Mouse (Mus musculus) intestine, embryonic 16.5 days (tissue): ENCODE measurements around the gene Olfr750. TPM values are rescaled to one million over a fixed set of nuclear protein-coding genes. Genes with fewer than 3 reads are reported as not detected.
"Not testable (repeated sequence)": the region's sequence is repeated elsewhere in the genome, so short reads cannot be mapped to it uniquely, and the experiment has no call there.

Source experiments
- ATAC-seq: fragments of 200-750 bp; cut with Nextera tagmentation; 2 replicates; pipeline ENCODE4 v1.8.0; 2017; ENCODE audit warnings: moderate TSS enrichment, moderate library complexity
- H3K27ac ChIP-seq: fragments of 300-500 bp; sonication (generic); 2 replicates; pipeline ENCODE4 v1.5.1; 2014; ENCODE audit warnings: mild to moderate bottlenecking, low read length
- H3K27me3 ChIP-seq: fragments of 300-500 bp; sonication (generic); replicated peaks from 2 replicates; pipeline ENCODE4 v1.6.1; 2014; ENCODE audit warnings: low read length, control low read depth, mixed read lengths; ENCODE audit not compliant: control insufficient read depth, insufficient read depth
- H3K36me3 ChIP-seq: fragments of 300-500 bp; sonication (generic); 2 replicates; pipeline ENCODE4 v1.6.1; 2014; ENCODE audit warnings: low read length, control low read depth; ENCODE audit not compliant: control insufficient read depth, insufficient read depth
- H3K4me1 ChIP-seq: fragments of 300-500 bp; sonication (generic); 2 replicates; pipeline ENCODE4 v1.6.1; 2014; ENCODE audit warnings: low read length, control low read depth, mixed read lengths; ENCODE audit not compliant: control insufficient read depth, insufficient read depth
- H3K4me2 ChIP-seq: fragments of 300-500 bp; sonication (generic); 2 replicates; pipeline ENCODE4 v1.6.1; 2014; ENCODE audit warnings: low read depth, low read length, control low read depth
- H3K4me3 ChIP-seq: fragments of 300-500 bp; sonication (generic); 2 replicates; pipeline ENCODE4 v1.5.1; 2014; ENCODE audit warnings: mild to moderate bottlenecking, low read length
- H3K9ac ChIP-seq: fragments of 300-500 bp; sonication (generic); 2 replicates; pipeline ENCODE4 v1.6.1; 2014; ENCODE audit warnings: low read depth, low read length
- H3K9me3 ChIP-seq: fragments of 300-500 bp; sonication (generic); 2 replicates; pipeline ENCODE4 v1.6.1; 2016; ENCODE audit warnings: low read length, control low read depth; ENCODE audit not compliant: control insufficient read depth
- WGBS: fragments of 180-500 bp; shearing (Covaris S2); extraction: QIAGEN DNeasy Blood & Tissue Kit; methylation state at CpG from one replicate; pipeline ENCODE4 v1.1.7; 2014; 5-methylcytosine and 5-hydroxymethylcytosine counted together
- polyA plus RNA-seq: library from polyadenylated mRNA; unstranded; fragments of >200 nt; fragmentation: Nextera tagmentation; extraction: Ambion mirVana; gene quantifications from 2 replicates; pipeline ENCODE4 v1.2.1, GENCODE M21; 2015

Olfr750 gene
- polyA plus RNA-seq, 1 experiment from 2014 or later, result not detected

DNA sequence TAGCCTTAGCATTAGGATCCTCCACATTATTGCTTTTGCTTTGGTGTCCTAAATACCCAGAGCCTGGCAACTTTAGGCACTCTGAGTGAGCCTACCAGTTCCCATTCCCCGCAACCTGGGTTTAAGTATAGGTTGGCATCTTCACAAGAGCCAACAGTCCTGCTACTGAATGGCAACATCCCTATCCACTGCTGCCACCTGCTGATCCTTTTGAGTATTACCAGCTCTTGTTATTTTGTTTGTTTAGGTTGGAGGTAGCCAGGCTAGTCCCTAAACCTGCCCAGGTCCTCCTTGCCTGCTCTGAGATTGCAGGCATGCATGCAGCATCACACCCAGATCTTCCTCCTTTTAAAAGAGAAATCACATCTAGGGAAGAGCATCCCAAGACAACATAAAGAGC is 24.1 kb upstream of the Olfr750 start:
- not testable (repeated sequence) for H3K36me3 ChIP-seq, H3K9ac ChIP-seq, H3K27me3 ChIP-seq, H3K27ac ChIP-seq, H3K9me3 ChIP-seq, ATAC-seq
- peaks cover 13% of the 10 kb centered on the region; the same call in 1 of the 2 replicates for H3K4me1 ChIP-seq
- peak overlapping the region; percentile 32 for H3K4me2 ChIP-seq
- 41% methylated on average over 1 of the region's 1 CpGs for WGBS
- peak overlapping the region; percentile 36 for H3K4me3 ChIP-seq

DNA sequence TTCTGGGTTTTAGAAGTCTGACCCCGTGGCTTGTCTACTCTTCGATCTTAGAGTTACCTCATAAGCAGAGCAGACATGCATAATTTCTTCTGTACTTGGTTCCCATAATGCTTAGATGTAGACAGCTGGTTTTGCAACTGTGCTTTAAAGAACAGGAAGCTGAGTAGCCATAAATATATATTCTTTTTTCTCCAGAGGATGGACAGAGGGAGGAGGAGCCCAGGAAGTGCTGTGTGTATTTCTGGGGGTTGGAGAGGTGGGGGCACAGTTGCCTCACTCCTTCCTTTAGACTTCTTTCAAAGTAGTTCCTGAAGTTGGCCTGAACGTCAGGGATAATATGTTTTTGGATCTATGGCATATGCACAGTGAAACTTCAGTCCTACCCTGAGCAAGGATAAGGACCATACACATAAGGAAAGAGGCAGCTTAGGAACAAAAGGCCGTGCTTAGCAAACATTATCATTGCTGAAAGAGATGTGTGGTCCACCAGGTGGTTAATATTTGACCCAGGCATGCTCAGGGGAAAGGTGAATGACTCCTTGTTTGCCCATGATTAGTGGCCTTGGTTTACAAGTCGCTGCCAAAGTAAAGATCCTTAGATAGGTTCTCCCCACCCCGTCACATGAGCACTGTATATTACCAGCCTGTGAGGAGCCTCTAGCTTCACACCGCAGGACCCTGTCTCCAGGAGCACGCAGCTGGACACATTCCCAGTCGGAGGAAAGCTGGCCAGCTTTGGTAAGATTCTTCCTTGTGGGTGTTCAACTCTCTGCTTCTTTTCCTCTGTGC is 21.7 kb upstream of the Olfr750 start:
- Histone ChIP-seq H3K9me3 (no peaks in the 10 kb centered on the region), H3K27ac (peak overlapping the region; percentile 74), H3K4me2 (peak overlapping the region; percentile 26), H3K4me1 (peaks cover 19% of the 10 kb centered on the region; the same call in 1 of the 2 replicates), H3K27me3 (no peaks in the 10 kb centered on the region), H3K4me3 (peak overlapping the region; percentile 34), H3K9ac (0 out of 2 replicates have a peak overlapping the region, but pooled peaks have one; percentile 44), H3K36me3 (no peaks in the 10 kb centered on the region)
- peak; percentile 91 for ATAC-seq
- WGBS, result 31% methylated on average over 9 of the region's 9 CpGs

DNA sequence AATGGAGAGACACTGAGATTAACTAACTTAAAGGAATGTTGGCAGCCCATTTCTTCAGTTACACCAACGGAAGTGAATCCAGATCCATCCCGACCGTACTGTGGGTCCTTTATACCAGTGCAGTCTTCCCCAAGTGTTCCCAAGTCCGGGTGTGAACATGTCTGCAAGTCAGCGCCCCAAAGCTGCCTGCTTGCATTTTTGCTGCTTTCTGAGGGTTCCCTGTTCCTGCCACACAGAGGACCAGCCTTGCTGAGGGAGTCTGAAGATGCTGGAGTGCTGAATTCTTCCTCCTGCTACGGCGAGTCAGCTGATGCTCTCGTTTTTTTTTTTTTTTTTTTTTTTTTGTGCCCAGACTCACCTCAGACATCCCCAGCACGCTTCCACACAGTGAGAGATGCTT is 20.7 kb upstream of the Olfr750 start:
- no peak overlapping the region for H3K4me2 ChIP-seq
- no peaks in the 10 kb centered on the region for H3K36me3 ChIP-seq
- 67% methylated on average over 9 of the region's 9 CpGs for WGBS
- H3K4me1 ChIP-seq, result peaks cover 19% of the 10 kb centered on the region; the same call in 1 of the 2 replicates
- no peaks in the 10 kb centered on the region for H3K27me3 ChIP-seq
- no peak overlapping the region for H3K27ac ChIP-seq
- H3K4me3 ChIP-seq, result no peak overlapping the region
- H3K9me3 ChIP-seq, result no peaks in the 10 kb centered on the region
- H3K9ac ChIP-seq, result no peak overlapping the region
- ATAC-seq, result no peak

DNA sequence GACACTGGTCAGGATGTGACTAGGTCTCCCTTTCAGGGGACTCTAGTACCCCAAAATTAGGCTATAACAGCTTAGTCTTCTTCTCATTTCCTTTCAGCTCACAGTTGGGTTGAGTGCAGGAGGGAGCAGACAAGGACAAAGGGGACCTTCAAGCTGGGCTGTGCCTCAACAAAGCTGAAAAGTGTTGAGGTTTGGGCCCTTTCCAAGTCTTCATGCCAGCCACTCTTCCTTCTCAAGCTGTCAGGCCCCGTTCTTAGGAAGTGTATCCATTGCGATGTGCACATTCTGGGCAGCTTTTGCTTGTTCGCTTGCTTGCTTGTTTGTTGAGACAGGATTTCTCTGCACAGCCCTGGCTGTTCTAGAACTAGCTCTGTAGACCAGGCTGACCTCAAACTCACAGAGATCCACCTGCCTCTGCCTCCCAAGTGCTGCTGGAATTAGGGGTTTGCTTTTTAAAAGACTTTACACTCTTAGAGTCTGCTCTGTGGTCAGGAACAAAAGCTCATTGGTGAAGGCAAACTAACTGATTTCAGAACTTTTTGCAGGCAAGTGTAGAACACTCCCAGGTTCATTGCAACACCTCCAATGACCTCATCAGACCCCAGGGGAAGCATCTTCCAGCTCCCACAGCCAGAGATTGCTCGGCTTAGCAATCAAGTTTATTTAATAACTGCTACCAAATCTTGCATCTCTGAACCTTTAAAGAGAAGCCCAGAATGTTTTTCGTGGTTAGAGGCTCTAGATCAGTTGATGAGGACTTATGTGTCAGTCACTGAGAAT is 20.1 kb upstream of the Olfr750 start:
- Histone ChIP-seq H3K9me3 (no peaks in the 10 kb centered on the region), H3K4me1 (peaks cover 19% of the 10 kb centered on the region; the same call in 1 of the 2 replicates), H3K36me3 (no peaks in the 10 kb centered on the region), H3K4me3 (no peak overlapping the region), H3K9ac (no peak overlapping the region), H3K27me3 (no peaks in the 10 kb centered on the region), H3K4me2 (no peak overlapping the region), H3K27ac (no peak overlapping the region)
- WGBS, result 81% methylated on average over 5 of the region's 5 CpGs
- no peak for ATAC-seq

DNA sequence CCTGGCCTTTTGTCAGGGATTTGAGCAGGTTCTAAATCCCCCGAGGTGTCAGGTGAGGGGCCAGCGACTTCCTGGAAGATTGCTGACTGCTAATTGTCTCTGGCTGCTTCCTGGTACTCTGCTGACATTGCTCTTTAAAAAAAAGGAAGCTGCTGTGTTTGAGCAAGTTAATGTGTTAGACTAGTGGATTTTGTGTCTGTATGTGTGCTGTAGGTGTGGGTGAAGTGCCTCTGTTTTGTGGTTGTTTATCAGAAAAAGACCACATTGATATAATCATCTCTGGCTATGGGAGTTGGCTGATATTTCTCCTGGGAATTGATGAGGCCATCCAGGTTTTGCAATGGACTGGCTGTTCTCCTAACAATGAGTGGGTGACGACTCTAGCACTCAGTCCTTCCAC is 19.3 kb upstream of the Olfr750 start:
- Histone ChIP-seq H3K9me3 (no peaks in the 10 kb centered on the region), H3K4me2 (no peak overlapping the region), H3K27me3 (no peaks in the 10 kb centered on the region), H3K4me1 (peaks cover 19% of the 10 kb centered on the region; the same call in 1 of the 2 replicates), H3K27ac (no peak overlapping the region), H3K36me3 (no peaks in the 10 kb centered on the region), H3K4me3 (no peak overlapping the region), H3K9ac (no peak overlapping the region)
- WGBS, result 25% methylated on average over 3 of the region's 3 CpGs
- ATAC-seq, result no peak

DNA sequence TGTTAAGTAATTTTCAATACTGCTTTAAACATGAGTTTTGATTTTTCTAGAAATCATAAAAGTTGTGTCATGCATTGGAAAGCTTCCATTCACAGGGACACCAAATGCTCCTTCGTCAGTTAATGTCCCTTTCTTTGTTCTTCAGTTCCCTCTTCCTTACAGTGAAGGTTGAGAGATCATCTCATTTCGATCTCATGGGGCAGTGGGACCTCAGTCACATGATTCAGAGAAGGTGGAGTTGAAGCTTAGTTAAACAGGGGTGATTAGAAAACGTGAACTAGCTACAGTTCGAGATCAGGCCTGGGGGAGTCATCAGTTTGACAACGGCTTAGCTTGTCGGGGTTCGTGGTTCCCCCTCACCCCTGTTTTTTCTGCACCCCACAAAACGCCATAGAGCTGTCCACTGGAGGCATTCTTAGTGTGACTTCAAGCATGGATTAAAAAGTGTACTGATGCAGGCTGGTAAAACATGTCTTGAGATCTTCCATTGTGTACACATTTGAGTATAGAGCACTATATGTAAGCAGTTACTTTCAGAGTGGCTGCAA is 17.9 kb upstream of the Olfr750 start:
- Histone ChIP-seq H3K27ac (peak overlapping the region; percentile 85), H3K4me3 (peak overlapping the region; percentile 75), H3K27me3 (no peaks in the 10 kb centered on the region), H3K4me1 (peaks cover 21% of the 10 kb centered on the region; the same call in 1 of the 2 replicates), H3K36me3 (no peaks in the 10 kb centered on the region), H3K4me2 (peak overlapping the region; percentile 70), H3K9ac (peak overlapping the region; percentile 30; the same call in 1 of the 2 replicates), H3K9me3 (no peaks in the 10 kb centered on the region)
- WGBS, result 35% methylated on average over 8 of the region's 8 CpGs
- no peak for ATAC-seq

DNA sequence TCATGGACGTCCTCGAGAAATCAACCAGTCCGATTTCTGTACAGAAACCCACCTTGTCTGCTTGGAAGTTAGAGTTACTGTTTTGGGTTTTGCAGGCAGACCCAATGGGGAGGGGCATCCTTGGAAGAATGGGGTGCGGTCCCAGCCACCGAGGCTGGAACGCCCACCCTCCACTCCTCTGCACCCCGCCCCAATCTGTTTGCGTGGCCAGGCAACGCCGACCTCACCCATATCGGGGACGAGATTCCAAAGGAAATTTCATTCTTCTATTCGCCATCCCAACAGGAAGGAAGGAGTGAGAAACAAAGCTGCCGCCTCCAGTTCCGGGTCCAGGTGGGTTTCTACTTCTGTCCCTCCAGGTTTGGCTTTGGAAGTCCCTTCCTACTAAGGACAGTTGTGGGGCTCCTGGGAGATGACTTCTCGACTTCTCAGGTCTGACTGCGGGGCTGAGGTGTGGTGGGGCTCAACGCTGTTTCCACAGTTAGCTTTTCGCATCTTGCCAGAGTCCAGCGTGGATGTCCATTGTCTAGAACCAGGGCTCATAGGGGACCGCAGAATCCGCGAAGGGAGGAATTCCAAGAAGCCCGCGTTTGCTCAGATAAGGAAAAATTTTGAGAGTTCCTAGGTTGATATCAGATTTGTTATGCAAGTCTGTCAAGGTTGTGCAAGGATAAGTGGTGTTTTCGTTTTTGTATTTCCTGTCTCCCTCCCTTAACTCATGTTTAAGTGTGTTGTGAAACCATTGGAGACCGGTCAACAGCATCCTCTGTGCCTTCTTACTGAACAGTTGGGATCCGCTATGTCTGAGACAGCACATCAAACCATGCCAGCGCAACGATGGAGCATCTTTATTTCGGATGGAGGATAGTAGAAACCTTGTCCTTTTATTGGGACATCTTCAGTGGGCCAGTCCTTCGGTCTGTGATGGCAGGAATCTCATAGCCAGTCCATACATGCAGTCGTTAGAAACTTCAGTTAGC is 17.0 kb upstream of the Olfr750 start, which contains the start of the genes Rnase4 and Ang:
Rnase4 (plus strand) TSS at position 157 of the 980 bp plus-strand sequence.
Ang (plus strand) TSS at position 230 of the 980 bp plus-strand sequence.
- ATAC-seq, result peak; percentile 29
- Histone ChIP-seq H3K9me3 (no peaks in the 10 kb centered on the region), H3K27ac (peak within 1 kb of the TSS; percentile 85), H3K4me2 (peak within 1 kb of the TSS; percentile 70), H3K27me3 (no peaks in the 10 kb centered on the region), H3K9ac (peak within 1 kb of the TSS; percentile 73), H3K36me3 (no peaks in the 10 kb centered on the region), H3K4me3 (peak within 1 kb of the TSS; percentile 75), H3K4me1 (peaks cover 21% of the 10 kb centered on the region; the same call in 1 of the 2 replicates)
- WGBS, result 5% methylated on average over 33 of the region's 33 CpGs

DNA sequence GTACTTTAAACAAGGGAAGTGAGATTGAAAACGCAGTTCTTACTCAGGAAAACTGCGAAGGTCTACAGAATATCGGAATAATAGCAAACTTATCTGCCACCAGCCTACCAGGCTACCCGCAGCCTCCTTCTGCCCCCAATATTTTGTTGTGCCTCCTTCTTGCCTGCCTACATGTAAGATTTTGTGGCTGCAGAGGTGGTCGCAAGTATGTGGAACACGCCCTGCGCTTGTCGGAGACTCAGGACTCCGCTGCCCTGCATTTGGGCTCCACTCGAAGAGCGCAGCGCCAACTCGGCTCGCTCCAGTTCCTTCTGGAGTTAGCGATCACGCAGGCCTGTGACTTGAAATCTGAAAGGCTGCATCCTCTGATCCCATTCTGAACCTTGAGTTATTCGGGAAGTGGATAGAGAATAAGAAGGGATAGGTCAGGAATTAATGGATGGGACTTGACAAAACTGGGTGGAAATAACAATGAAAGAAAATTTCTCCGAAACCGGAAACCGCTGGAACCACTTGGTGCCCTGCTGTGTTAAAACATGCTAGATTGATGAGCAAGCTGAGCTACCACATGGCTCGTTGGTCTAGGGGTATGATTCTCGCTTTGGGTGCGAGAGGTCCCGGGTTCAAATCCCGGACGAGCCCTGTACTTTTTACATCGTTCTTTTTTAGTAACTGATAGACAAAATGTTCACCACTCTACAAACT is 16.0 kb upstream of the Olfr750 start:
- H3K9ac ChIP-seq, result peak overlapping the region; percentile 73
- peaks cover 13% of the 10 kb centered on the region; the same call in 1 of the 2 replicates for H3K4me1 ChIP-seq
- no peaks in the 10 kb centered on the region for H3K9me3 ChIP-seq
- no peaks in the 10 kb centered on the region for H3K27me3 ChIP-seq
- peak overlapping the region; percentile 85 for H3K27ac ChIP-seq
- H3K4me2 ChIP-seq, result peak overlapping the region; percentile 70
- under 1% methylated on average over 27 of the region's 27 CpGs for WGBS
- ATAC-seq, result peak; percentile 46
- no peaks in the 10 kb centered on the region for H3K36me3 ChIP-seq
- H3K4me3 ChIP-seq, result peak overlapping the region; percentile 75
